Mouse (Mus musculus) neural tube, embryonic 14.5 days (tissue): Measurements from ENCODE around the gene Gpn3. TPM values are rescaled to one million over a fixed set of nuclear protein-coding genes. Genes with fewer than 3 reads are reported as not detected.

Experiments used
- ATAC-seq: fragments of 200-750 bp; cut with Nextera tagmentation; 2 replicates; pipeline ENCODE4 v1.8.0; 2017; ENCODE audit warnings: low read depth, mild to moderate bottlenecking, moderate TSS enrichment, moderate library complexity
- H3K27ac ChIP-seq: fragments of 300-500 bp; sonication (generic); 2 replicates; pipeline ENCODE4 v1.5.1; 2014; ENCODE audit warnings: low read depth, mild to moderate bottlenecking, control low read depth, low read length, moderate library complexity, mixed read lengths
- H3K27me3 ChIP-seq: fragments of 300-500 bp; sonication (generic); 2 replicates; pipeline ENCODE4 v1.6.1; 2014; ENCODE audit warnings: low read length; ENCODE audit not compliant: control insufficient read depth, insufficient read depth
- H3K36me3 ChIP-seq: fragments of 300-500 bp; sonication (generic); 2 replicates; pipeline ENCODE4 v1.6.1; 2014; ENCODE audit warnings: low read length, mixed read lengths; ENCODE audit not compliant: control insufficient read depth, insufficient read depth
- H3K4me1 ChIP-seq: fragments of 300-500 bp; sonication (generic); 2 replicates; pipeline ENCODE4 v1.6.1; 2014; ENCODE audit warnings: low read length; ENCODE audit not compliant: control insufficient read depth, insufficient read depth
- H3K4me2 ChIP-seq: fragments of 300-500 bp; sonication (generic); 2 replicates; pipeline ENCODE4 v1.6.1; 2014; ENCODE audit warnings: mild to moderate bottlenecking, low read depth, low read length, control low read depth
- H3K4me3 ChIP-seq: fragments of 300-500 bp; sonication (generic); 2 replicates; pipeline ENCODE4 v1.5.1; 2014; ENCODE audit warnings: low read depth, low read length, control low read depth, mixed read lengths
- H3K9ac ChIP-seq: fragments of 300-500 bp; sonication (generic); replicated peaks from 2 replicates; pipeline ENCODE4 v1.6.1; 2014; ENCODE audit warnings: low read depth, mild to moderate bottlenecking, control low read depth, low read length, mixed read lengths
- H3K9me3 ChIP-seq: fragments of 300-500 bp; sonication (generic); 2 replicates; pipeline ENCODE4 v1.6.1; 2016; ENCODE audit warnings: low read length; ENCODE audit not compliant: control insufficient read depth
- WGBS: fragments of 180-500 bp; shearing (Covaris S2); extraction: QIAGEN DNeasy Blood & Tissue Kit; methylation state at CpG from one replicate; pipeline ENCODE4 v1.1.7; 2014; 5-methylcytosine and 5-hydroxymethylcytosine counted together
- polyA plus RNA-seq: library from polyadenylated mRNA; unstranded; fragments of >200 nt; fragmentation: Nextera tagmentation; extraction: Ambion mirVana; gene quantifications from 2 replicates; pipeline ENCODE4 v1.2.1, GENCODE M21; 2014

Gpn3 gene
- polyA plus RNA-seq, 1 experiment from 2014 or later: 48.2 TPM

DNA sequence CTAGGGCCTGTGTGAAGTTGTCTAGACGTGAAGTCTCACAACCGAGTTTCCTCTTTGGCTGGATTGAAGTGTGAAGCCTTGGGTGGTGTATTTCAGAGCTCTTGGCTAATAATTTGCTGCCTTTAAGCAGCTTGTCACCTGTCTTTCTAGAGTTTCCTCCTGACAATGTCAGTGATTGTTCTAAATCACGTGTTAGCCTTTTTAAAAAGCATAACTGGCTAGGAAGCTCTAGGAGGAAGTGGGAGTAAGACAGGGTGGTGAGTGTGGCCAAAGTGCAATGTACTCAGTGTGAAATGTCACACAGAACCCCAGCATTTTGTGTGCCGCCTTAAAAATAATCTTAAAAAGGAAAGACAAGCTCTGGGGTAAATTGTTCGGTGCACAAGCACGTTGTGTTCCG lies 27.9 kb upstream of the Gpn3 start:
- H3K9ac ChIP-seq: no peak overlapping the region
- H3K27ac ChIP-seq: 0 out of 2 replicates have a peak overlapping the region, but pooled peaks have one; percentile 1
- no peaks in the 10 kb centered on the region for H3K27me3 ChIP-seq
- H3K36me3 ChIP-seq: no peaks in the 10 kb centered on the region
- no peak for ATAC-seq
- H3K4me1 ChIP-seq: no peaks in the 10 kb centered on the region
- no peak overlapping the region for H3K4me3 ChIP-seq
- WGBS: 51% methylated on average over 7 of the region's 7 CpGs
- H3K4me2 ChIP-seq: no peak overlapping the region
- no peaks in the 10 kb centered on the region for H3K9me3 ChIP-seq

DNA sequence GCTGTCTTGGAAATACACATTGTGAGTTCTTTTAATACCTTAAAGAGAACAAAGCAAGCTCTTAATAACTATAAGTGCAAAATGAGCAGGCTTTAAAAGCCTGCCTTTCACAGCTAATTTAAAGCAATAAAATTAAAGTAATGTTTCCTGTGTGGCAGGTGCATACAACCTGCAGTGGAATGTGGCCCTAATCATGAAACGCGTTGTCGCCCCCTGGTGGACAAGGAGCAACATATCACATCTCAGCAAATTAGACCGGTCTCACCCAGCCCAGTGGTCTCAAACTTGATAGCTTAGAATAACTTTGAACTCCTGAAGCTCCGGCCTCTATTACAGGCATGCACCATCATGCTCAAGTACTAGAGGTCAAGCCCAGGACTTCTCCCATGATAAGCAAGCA lies 27.4 kb upstream of the Gpn3 start:
- ATAC-seq: no peak

DNA sequence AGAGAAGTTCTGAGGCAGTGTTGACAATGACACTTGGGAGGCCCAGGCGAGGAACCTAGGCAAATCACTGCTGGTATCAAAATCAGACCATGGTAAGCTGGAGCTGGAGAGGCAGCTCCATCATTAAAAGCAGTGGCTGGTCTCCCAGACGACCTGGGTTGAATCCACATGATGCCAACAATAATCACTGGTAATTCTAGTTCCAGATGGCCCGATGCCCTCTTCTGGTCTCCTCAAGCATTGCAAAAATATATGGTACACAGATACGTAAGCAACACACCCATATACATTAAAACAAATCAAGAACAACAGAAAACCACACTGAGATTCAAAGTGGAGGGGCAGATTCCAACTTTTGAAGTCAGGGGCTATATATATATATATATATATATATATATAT lies 25.9 kb upstream of the Gpn3 start:
- Histone ChIP-seq H3K4me1 (no peaks in the 10 kb centered on the region), H3K27ac (no peak overlapping the region), H3K4me2 (no peak overlapping the region), H3K9me3 (no peaks in the 10 kb centered on the region), H3K27me3 (no peaks in the 10 kb centered on the region), H3K4me3 (no peak overlapping the region), H3K36me3 (no peaks in the 10 kb centered on the region), H3K9ac (no peak overlapping the region)
- WGBS: 77% methylated on average over 4 of the region's 4 CpGs
- no peak for ATAC-seq

More for the DNA sequence above, 27.4 kb upstream of the Gpn3 start:
- no peak overlapping the region for H3K27ac ChIP-seq
- H3K4me3 ChIP-seq: no peak overlapping the region
- H3K4me1 ChIP-seq: no peaks in the 10 kb centered on the region
- H3K9ac ChIP-seq: no peak overlapping the region
- H3K4me2 ChIP-seq: no peak overlapping the region
- H3K9me3 ChIP-seq: no peaks in the 10 kb centered on the region
- no peaks in the 10 kb centered on the region for H3K27me3 ChIP-seq
- 8% methylated on average over 5 of the region's 5 CpGs for WGBS
- H3K36me3 ChIP-seq: no peaks in the 10 kb centered on the region

DNA sequence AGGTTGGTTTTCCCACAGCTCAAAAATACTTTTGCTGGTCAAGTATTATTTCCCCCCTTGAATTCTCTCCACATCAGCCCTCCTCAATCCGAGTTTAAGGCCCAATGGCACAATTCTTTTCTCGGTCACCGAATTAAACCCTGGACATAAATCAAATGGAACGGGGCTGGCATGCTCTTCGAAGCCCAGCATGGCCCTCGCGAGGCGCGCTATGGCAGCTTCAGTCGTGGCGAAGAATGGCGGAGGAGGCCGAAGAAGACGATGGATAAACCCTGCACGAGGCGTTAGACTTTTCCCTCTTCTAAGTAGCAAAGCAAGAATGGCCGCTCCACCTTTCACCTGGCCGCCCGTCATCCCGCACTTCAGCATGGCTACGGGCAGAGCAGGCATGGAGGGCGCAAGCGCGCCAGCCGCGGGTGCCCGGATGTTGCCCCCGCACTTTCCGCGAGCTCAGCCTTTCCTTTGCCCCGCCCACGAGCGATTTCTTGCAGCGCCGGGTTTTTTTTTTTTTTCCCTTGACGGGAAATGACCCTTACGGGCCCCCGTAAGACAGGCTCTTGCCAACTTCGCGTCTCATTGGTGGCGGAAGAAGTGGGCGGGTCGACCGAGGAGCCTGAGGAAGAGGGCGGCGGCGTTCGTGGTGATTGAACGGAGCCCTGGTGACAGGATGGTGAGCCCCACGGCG lies 17.7 kb upstream of the Gpn3 start, which contains the start of the genes Rad9b and Vps29:
TSS of gene Rad9b (minus strand) at position 427 of the 685 bp plus-strand sequence.
TSS of gene Vps29 (plus strand) at position 563 of the 685 bp plus-strand sequence.
- Histone ChIP-seq H3K9me3 (no peaks in the 10 kb centered on the region), H3K27me3 (no peaks in the 10 kb centered on the region; the same call in 1 of the 2 replicates), H3K4me1 (peaks cover 3% of the 10 kb centered on the region; the same call in 1 of the 2 replicates), H3K36me3 (no peaks in the 10 kb centered on the region), H3K9ac (peak within 1 kb of the TSS; percentile 88), H3K4me2 (peak within 1 kb of the TSS; percentile 72), H3K4me3 (peak within 1 kb of the TSS; percentile 84), H3K27ac (peak within 1 kb of the TSS; percentile 79)
- WGBS: under 1% methylated on average over 50 of the region's 51 CpGs
- ATAC-seq: peak; percentile 94

DNA sequence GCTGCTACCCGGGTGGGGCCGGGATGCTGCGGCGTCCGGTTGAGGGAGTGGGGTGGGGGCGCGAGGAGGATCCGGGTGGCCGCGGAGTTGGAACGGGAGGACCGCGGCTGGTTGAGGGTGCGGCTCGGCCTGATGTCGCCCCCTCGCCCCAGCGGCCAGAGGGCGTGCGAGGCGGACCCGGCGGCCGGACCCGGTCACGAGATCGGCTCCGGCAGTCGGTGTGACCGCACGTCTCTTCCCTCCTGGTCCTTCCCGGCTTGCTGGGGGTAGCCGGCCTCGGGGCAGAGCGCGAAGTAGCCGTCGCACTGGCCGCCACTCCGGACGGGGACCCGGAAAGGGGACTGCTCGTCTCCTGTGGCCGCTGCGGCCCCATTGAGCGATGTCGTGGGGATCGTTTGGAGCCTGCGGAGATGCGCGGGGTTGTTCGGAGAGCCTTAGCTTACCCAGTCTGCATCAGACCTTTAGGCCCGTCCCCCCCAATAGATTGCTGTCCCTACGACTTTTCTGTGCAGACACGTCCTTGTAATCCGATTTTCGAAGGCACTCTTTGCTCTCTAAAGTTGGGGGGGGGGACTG lies 17.1 kb upstream of the Gpn3 start:
- H3K4me1 ChIP-seq: peaks cover 3% of the 10 kb centered on the region; the same call in 1 of the 2 replicates
- peak overlapping the region; percentile 84 for H3K4me3 ChIP-seq
- H3K4me2 ChIP-seq: peak overlapping the region; percentile 72
- H3K9ac ChIP-seq: peak overlapping the region; percentile 88
- under 1% methylated on average over 41 of the region's 57 CpGs for WGBS
- ATAC-seq: peak; percentile 76
- H3K36me3 ChIP-seq: no peaks in the 10 kb centered on the region
- no peaks in the 10 kb centered on the region for H3K9me3 ChIP-seq
- no peaks in the 10 kb centered on the region; the same call in 1 of the 2 replicates for H3K27me3 ChIP-seq
- peak overlapping the region; percentile 79 for H3K27ac ChIP-seq

DNA sequence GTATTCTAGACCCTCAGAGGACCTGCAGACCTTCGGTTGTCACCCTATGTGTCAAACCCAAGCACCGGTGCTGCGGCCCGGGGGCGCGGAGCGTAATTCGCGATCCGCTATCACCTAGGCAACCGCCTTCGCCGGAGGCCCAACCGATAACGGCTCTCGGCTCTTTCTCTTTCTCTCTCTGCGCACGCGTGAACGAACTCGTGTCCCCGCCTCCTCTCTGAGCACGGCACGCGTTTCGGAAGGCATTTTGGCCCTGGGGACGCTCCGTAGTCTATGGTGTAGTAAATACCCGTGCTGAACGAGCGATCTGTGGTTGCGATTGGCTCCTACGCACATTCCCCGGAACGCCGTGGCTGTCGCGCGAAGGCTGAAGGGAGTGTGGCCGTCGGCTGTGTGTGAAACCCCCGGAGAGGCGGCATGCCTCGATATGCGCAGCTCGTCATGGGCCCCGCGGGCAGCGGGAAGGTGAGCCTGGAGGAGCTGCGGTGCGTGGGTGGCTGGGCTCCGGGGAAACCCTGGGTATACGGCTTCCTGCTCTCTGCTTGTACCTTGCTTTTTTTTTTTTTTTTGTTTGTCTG lies 605 bp downstream of the Gpn3 start, which contains the start of gene Fam216a:
TSS of gene Fam216a (minus strand) at position 173 of the 578 bp plus-strand sequence.
- Histone ChIP-seq H3K36me3 (peaks cover 29% of the 10 kb centered on the region; the same call in 1 of the 2 replicates), H3K4me1 (peaks cover 15% of the 10 kb centered on the region), H3K27me3 (no peaks in the 10 kb centered on the region), H3K9ac (peak within 1 kb of the TSS; percentile 72), H3K4me3 (peak within 1 kb of the TSS; percentile 75), H3K9me3 (no peaks in the 10 kb centered on the region), H3K4me2 (peak within 1 kb of the TSS; percentile 68), H3K27ac (peak within 1 kb of the TSS; percentile 92)
- peak; percentile 94 for ATAC-seq
- whole genome bisulfite sequencing: under 1% methylated on average over 51 of the region's 53 CpGs

DNA sequence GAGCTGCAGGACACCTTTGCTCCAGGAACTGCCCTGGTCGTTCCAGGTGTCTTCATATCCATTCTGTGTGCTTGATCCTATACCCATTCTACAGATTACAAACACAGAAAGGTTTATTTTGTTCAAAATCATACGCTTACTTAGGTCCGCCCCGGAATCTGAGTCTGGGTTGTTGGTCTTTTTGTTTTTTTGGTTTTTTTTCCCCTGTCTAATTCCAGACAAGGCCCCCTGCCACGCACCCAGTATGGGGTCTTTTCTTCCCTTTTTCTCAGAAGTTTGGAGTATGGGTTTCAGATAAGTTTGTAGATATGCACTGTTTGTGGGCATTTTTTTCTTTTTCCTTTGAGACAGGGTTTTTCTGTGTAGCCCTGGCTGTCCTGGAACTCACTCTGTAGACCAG lies 1.2 kb downstream of the Gpn3 start:
- peaks cover 15% of the 10 kb centered on the region for H3K4me1 ChIP-seq
- peaks cover 23% of the 10 kb centered on the region; the same call in 1 of the 2 replicates for H3K36me3 ChIP-seq
- peak overlapping the region; percentile 92 for H3K27ac ChIP-seq
- H3K9ac ChIP-seq: peak overlapping the region; percentile 72
- ATAC-seq: no peak
- H3K4me2 ChIP-seq: peak overlapping the region; percentile 68
- no peaks in the 10 kb centered on the region for H3K27me3 ChIP-seq
- WGBS: 14% methylated on average over 5 of the region's 5 CpGs
- H3K9me3 ChIP-seq: no peaks in the 10 kb centered on the region
- peak overlapping the region; percentile 75 for H3K4me3 ChIP-seq

DNA sequence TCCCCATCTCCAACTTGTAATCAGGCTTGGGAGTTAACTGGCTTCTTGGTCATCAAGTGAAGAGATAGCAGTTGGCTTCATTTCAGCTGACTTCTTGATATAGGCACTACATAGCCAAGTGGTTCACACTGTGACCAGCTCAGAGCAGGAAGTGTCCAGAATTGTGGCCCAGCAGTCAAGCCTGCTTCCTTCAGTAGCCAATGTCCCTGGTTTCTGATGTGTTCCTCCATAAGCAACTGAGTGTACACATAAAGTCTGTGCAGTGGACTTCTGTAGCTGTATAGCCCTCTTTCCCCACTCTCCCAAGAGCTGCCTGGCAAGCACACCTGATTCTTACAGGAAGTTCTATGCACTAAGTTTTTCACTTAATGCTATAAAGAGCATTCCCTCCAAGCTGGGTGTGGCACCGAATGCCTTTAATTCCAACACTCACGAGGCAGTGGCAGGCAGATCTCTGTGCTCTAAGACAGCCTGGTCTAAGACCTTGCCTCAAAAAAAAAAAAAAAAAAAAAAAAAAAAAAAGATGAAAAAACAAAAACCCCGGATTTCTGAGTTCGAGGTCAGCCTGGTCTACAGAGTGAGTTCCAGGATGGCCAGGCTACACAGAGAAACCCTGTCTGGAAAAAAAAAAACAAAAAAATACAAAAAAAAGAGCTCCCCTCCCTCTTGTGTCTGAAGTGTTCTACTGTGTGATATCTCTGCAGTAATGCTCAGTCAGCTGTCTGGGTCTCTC lies 5.6 kb downstream of the Gpn3 start:
- Histone ChIP-seq H3K4me3 (no peak overlapping the region), H3K27ac (no peak overlapping the region), H3K27me3 (no peaks in the 10 kb centered on the region), H3K9me3 (no peaks in the 10 kb centered on the region), H3K4me1 (peaks cover 7% of the 10 kb centered on the region; the same call in 1 of the 2 replicates), H3K36me3 (peaks cover 19% of the 10 kb centered on the region), H3K9ac (no peak overlapping the region), H3K4me2 (no peak overlapping the region)
- 97% methylated on average over 4 of the region's 4 CpGs for WGBS
- no peak for ATAC-seq
